8 mouse cellular contexts compared by ENCODE assay signal in genomic region chr5:75961741-75962469, GRCm38 (mm10). TPM values are rescaled to one million over a fixed set of nuclear protein-coding genes. Genes with fewer than 3 reads are reported as not detected.
DNase-seq lines count a peak whose midpoint lies in the region; ATAC-seq and TF ChIP-seq lines count a peak whose summit lies in the region.
"Had no signal": no experiment of that assay in that cellular context is flagged by ENCODE, and none has a peak within 500 bp of the region (broad histone marks: within the 10 kb centered on the region; RNA-seq: fewer than 3 reads in every experiment).

No protein-coding gene starts in this region.

- no peaks in the 10 kb centered on the region for H3K9me3 ChIP-seq in MEL (replicated peaks; ENCODE audit: insufficient read depth, low read length)
- H3K9me3 ChIP-seq in forebrain, embryonic 12.5 days: no peaks in the 10 kb centered on the region

- H3K36me3 ChIP-seq in MEL (ENCODE audit: control insufficient read depth in 1 of 2, insufficient read depth in 2 of 2, low read length in 2 of 2): peaks cover 0 to 12% of the 10 kb centered on the region in 2 experiments; a peak in 2 of 4 replicates
- no peaks in the 10 kb centered on the region for H3K36me3 ChIP-seq in forebrain, embryonic 12.5 days (replicated peaks)

- intact Hi-C loops in left cerebral cortex, postnatal 14 days (cut with DNase I): no loop called here

- H3K4me3 ChIP-seq in MEL (ENCODE audit: control insufficient read depth in 1 of 2, insufficient read depth in 1 of 2, low read depth in 2 of 2, low read length in 2 of 2): no peak overlapping the region
- H3K4me3 ChIP-seq in lung, adult 2 months (replicated peaks; ENCODE audit: extremely low read depth, low read depth, low read length): no peak overlapping the region
- no peak overlapping the region for H3K4me3 ChIP-seq in forebrain, embryonic 12.5 days (replicated peaks)

- no peak for ATAC-seq in forebrain, embryonic 12.5 days (ENCODE audit: low FRiP score)

- peaks cover 0 to 3% of the 10 kb centered on the region in 2 experiments; a peak in 2 of 4 replicates for H3K27me3 ChIP-seq in MEL (ENCODE audit: control insufficient read depth in 1 of 2, insufficient read depth in 2 of 2, low read length in 2 of 2)
- no peaks in the 10 kb centered on the region for H3K27me3 ChIP-seq in forebrain, embryonic 12.5 days

- H3K79me2 ChIP-seq in MEL (ENCODE audit: control insufficient read depth, insufficient read depth, low read length, poor library complexity): no peaks in the 10 kb centered on the region

- no peak for TF ChIP-seq RAD21 in MEL (IDR thresholded peaks at IDR 0.05; ENCODE audit: low read depth, low read length)

- 50% methylated on average over 19 of the region's 19 CpGs for WGBS in lung, adult 2 months
- 89% methylated on average over 19 of the region's 19 CpGs for WGBS in forebrain, embryonic 12.5 days

- no peak overlapping the region for H3K9ac ChIP-seq in MEL (ENCODE audit: control insufficient read depth, low read depth, low read length, poor library complexity, severe bottlenecking)
- H3K9ac ChIP-seq in forebrain, embryonic 12.5 days: no peak overlapping the region

- no peak for TF ChIP-seq POLR2A in MEL (IDR thresholded peaks at IDR 0.05; ENCODE audit: control insufficient read depth in 1 of 2, insufficient read depth in 1 of 2, low read depth in 1 of 2, low read length in 2 of 2, poor library complexity in 1 of 2)
- TF ChIP-seq POLR2A in lung, adult 2 months (IDR thresholded peaks at IDR 0.05; ENCODE audit: borderline replicate concordance, extremely low read depth, low read depth, low read length): no peak

- no peak overlapping the region for H3K27ac ChIP-seq in MEL (ENCODE audit: control insufficient read depth, low read depth, low read length)
- H3K27ac ChIP-seq in forebrain, embryonic 12.5 days: no peak overlapping the region

- TF ChIP-seq EP300 in MEL (IDR thresholded peaks at IDR 0.05; ENCODE audit: low read depth in 1 of 2, low read length in 2 of 2): peak; percentile 89 to 90

- peaks cover 0 to 20% of the 10 kb centered on the region in 2 experiments; a peak in 2 of 4 replicates for H3K4me1 ChIP-seq in MEL (ENCODE audit: control insufficient read depth in 1 of 2, insufficient read depth in 2 of 2, low read length in 2 of 2)
- no peaks in the 10 kb centered on the region; the same call in 1 of the 2 replicates for H3K4me1 ChIP-seq in lung, adult 2 months (ENCODE audit: control insufficient read depth, insufficient read depth, low read length)
- no peaks in the 10 kb centered on the region for H3K4me1 ChIP-seq in forebrain, embryonic 12.5 days

- peak; percentile 59 for DNase-seq in MEL (ENCODE audit: low read depth, low spot score)
- peak; percentile 43 for DNase-seq in c-Kit-positive CD71-positive TER-119-positive erythroid progenitor cells, embryonic 14.5 days (ENCODE audit: low spot score)
- peak; percentile 63 for DNase-seq in kidney, adult 9 months
- DNase-seq in lung, adult 2 months: peak; percentile 14
- DNase-seq in left cerebral cortex, postnatal 14 days (ENCODE audit: low spot score in 2 of 2): no peak
- no peak for DNase-seq in layer of hippocampus, adult 8-10 months (ENCODE audit: low spot score in 2 of 2)
- DNase-seq: thymus, postnatal 4 days had no signal

- no peak overlapping the region for H3K4me2 ChIP-seq in forebrain, embryonic 12.5 days

- TF ChIP-seq CTCF in MEL (IDR thresholded peaks at IDR 0.05 in 2 of 3, conservative IDR thresholded peaks at IDR 0.05 in 1 of 3; ENCODE audit: control insufficient read depth in 1 of 3, insufficient read depth in 1 of 3, low read depth in 2 of 3, low read length in 3 of 3, poor library complexity in 1 of 3, severe bottlenecking in 1 of 3): no peak
- TF ChIP-seq CTCF in lung, adult 2 months (IDR thresholded peaks at IDR 0.05; ENCODE audit: insufficient read depth, low read length): no peak

TF ChIP-seq in MEL, 35 proteins besides CTCF, POLR2A, EP300 and RAD21:
- TF ChIP-seq MAX (IDR thresholded peaks at IDR 0.05; ENCODE audit: low read length) (peak; percentile 48; the same call in 1 of the 2 replicates), GATA1 (IDR thresholded peaks at IDR 0.05; ENCODE audit: low read depth, low read length) (peak; percentile 93), JUND (IDR thresholded peaks at IDR 0.05; ENCODE audit: low read depth, low read length) (no peak), MAZ (IDR thresholded peaks at IDR 0.05; ENCODE audit: low read depth, low read length) (no peak), TAL1 (IDR thresholded peaks at IDR 0.05; ENCODE audit: low read length) (peak; percentile 87), TCF12 (IDR thresholded peaks at IDR 0.05; ENCODE audit: low read depth, low read length) (peak; percentile 93), MXI1 (IDR thresholded peaks at IDR 0.05; ENCODE audit: low read depth, low read length) (no peak), MYC (IDR thresholded peaks at IDR 0.05; ENCODE audit: low read depth, low read length) (0 out of 2 replicates have a peak, but pooled peaks have one; percentile 34), ETS1 (IDR thresholded peaks at IDR 0.05; ENCODE audit: low read depth, low read length) (no peak)

RNA-seq across cellular contexts. Expression of gene Kdr, which starts 16.4 kb away (rescaled TPM):
- not detected in 2 replicates for total RNA-seq in MEL (2012; rRNA removed)
- polyA plus RNA-seq in MEL (2012; ENCODE audit: insufficient read depth in 1 of 2, insufficient read length in 2 of 2, low read depth in 1 of 2, low replicate concordance in 2 of 2, missing spikeins in 1 of 2): under 1 TPM in 1 of 2 experiments, not detected in 1; 0.06 TPM
- polyA plus RNA-seq in lung, adult 2 months (2012; rRNA removed): 71.7 and 106 TPM in 2 replicates
- total RNA-seq in left cerebral cortex, postnatal 14 days (2021): 10 to 100 TPM; 21.5 to 22.4 TPM
- polyA plus RNA-seq in forebrain, embryonic 12.5 days (2016; fragmentation: Nextera tagmentation; extraction: Ambion mirVana): 24.4 and 25.9 TPM in 2 replicates
- total RNA-seq in layer of hippocampus, adult 8-10 months (2022): 1 to 10 TPM; 5.6 to 9.1 (median 7.6) TPM

Comparison
In these comparisons a context has a peak if more than half of its experiments do, and no peak if none do; other contexts are left out.
1. DNase-seq: peak in MEL (single experiment), c-Kit-positive CD71-positive TER-119-positive erythroid progenitor cells, embryonic 14.5 days (single experiment), kidney, adult 9 months (single experiment) and lung, adult 2 months (single experiment); none in left cerebral cortex, postnatal 14 days (0 of 2) and layer of hippocampus, adult 8-10 months (0 of 2).